Mouse (Mus musculus): ENCODE data around the gene Eef2kmt.

- TF ChIP-seq CTCF (IDR thresholded peaks at IDR 0.05; ENCODE audit: borderline replicate concordance, insufficient read depth, low read length) = no peak
- no peak for TF ChIP-seq POLR2A (IDR thresholded peaks at IDR 0.05; ENCODE audit: low read depth, low read length)
These were observed 15.7 kb upstream of the Eef2kmt start for GRCm38 (mm10) chr16:5271411-5272035.
